Mouse (Mus musculus): ENCODE measurements around the gene Fbxo31.
A peak's percentile ranks its signal among the peaks of the same experiment; 100 is the strongest.

Gene Fbxo31

DNA sequence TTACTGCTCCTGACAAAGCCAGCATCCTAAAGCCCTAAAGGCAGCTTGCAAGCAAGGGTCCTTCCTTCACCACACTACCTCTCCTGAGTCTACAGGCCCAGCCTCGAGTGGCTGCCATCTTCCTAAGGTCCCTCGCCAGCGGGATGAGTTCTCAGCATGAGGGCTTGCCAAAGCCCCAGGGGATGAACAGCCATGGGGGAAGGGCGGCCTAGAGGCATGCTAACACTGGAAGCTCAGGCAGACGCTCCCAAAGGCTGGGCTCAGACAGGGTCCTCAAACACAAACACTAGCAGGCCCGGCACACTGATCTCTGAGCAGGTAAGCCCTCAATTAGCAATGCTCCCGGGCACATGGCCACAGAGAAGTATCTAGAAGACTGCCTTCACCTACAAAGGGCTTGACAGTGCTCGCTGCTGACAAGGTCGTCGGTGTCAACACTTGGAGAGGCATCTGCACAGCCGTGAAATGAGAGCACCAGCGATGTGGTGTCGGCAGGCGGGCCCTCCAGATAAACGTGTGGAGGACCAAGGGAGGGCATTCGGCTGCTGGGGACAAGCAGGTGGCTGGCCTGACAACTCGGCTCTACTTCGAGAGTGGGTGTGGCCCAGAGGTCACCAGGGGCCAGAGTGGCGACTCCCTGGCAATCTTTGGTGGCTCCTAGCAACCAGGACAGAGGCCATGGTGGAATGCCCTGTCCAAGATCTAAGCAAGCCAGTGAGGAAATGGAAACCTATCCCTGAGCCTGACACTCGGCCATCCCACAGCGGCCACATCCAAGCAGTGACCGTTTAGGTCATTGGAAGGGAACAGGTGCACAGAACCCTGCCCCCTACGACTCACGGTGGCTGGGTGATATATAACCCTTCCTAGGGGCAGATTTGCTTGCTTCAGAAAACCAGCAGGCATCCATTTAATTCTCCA lies 27.3 kb downstream of the Fbxo31 start:
- DNase-seq (ENCODE audit: low spot score) = no peak

DNA sequence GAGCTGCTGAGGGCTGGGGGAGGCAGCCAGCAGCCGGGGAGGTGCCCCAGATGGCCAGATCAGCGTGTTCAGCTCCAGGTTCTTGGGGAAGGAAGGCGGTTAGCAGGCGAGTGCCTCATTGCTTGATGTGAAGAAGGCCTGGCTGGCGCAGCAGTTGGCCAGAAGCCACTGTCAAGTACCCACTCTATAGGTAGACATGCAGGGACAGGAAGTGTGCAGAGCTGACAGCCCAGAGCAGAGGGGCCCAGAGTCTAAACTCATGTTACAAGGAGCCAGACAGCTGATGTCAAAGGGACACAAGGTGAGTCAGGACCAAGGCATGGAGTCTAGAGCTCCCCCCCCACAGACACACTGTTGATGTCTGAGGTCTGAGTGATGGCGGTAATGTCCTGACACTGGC lies 28.6 kb downstream of the Fbxo31 start:
- DNase-seq (ENCODE audit: low spot score) = no peak

DNA sequence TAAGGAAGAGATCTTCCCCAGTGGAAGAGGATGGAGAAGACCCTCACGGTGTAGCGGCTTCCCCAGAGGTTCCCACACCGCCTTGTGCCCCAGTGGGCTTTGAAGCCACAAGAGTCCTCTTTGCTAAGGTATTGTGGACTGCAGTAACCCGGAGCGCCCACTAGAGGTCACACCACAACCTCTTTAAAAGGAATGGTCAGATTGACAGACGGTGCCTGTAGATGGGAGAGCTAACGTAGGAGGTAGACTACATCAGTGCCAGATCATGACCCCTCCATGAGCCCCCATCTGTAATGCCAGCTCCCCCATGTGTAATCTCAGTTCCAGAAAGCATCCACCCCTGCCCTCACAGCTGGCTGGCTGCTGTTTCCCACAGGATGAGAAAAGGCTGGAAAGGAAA lies 31.5 kb downstream of the Fbxo31 start:
- DNase-seq (ENCODE audit: low spot score) = peak; percentile 93

DNA sequence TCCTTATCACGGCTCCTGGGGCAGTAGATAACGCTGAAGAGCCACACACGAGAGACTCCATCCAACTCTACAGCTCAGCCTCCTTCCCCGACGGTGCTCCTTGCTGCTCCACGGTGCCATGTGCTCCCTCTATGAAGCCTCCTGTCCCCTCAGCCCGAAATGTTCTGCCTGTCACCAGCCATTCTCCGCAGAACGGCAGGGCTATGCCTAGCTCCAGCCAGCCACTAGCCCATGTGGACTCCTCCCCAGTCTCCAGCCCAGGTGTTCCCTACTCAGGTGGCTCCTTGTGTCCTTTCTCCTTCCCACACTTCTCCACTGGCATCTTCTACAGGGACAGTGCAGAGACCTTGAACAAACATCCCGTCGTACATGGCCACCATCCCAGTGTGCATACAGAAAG lies 33.7 kb downstream of the Fbxo31 start:
- DNase-seq (ENCODE audit: low spot score) = no peak

DNA sequence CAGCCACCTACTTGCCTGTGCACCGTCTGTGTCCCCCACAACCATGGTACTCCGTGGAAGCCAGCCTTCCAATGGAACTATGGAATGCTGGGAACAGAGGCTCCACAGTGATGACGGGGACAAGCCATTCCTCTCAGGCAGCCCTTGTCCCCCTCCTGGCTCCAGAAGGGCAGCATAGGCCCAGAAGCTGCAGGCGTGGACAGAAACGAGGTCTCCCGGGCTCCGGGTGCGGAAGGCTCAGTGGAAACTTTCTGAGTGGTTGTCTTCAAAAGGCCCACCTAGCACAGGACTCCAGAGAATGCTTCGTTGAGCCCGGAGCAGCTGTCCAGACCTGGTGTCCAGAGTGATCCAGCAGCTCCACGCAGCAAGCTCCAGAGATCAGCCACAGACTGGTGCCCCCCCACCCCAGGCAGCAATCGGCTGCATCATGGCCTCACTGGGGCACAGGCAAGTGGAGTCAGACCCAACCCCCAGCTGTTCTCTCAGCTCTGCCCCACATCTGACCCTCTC lies 34.3 kb downstream of the Fbxo31 start, which contains the start of gene 1700018B08Rik:
Gene 1700018B08Rik, minus strand, starts transcription at position 45 of the 510 bp plus-strand sequence.
- no peak for DNase-seq (ENCODE audit: low spot score)

DNA sequence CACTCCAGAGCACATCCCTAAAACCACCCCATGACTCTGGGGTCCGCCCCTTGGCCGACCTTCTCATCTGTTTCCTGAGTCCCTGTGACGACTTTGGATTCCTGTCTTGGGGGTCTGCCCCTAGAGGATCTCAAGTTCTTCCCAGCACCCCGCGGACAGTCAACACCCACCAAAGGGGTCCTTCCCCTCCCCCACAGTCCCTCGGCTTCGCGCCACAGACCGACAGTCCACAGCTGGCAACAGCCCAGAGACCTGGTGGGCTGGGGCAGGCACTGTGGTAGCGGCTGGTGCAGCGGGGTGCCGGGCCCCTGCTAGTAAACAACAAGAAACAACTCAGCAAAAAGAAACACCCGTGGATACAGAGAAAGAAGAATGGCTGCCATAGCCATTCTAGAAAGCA lies 35.7 kb downstream of the Fbxo31 start:
- DNase-seq (ENCODE audit: low spot score) = no peak

DNA sequence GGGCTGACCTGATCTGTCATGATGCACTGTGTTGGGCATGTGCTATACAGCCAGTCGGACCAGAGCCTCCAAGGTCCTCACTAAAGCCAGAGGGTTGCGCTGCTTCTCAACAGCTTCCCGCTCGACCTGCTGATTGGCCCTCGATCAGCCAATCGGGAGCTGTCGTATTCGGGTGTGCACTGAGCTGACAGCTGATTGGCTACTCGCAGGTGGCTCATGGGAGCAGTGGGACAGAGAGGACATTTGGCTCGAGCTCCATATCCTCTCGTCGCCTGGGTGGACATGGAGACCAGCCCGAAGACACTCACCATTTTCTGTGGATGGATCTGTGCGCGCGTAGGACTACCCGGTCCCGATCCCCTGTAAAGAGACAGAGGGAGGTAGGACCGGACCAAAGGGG lies 36.7 kb downstream of the Fbxo31 start:
- DNase-seq (ENCODE audit: low spot score) = no peak

DNA sequence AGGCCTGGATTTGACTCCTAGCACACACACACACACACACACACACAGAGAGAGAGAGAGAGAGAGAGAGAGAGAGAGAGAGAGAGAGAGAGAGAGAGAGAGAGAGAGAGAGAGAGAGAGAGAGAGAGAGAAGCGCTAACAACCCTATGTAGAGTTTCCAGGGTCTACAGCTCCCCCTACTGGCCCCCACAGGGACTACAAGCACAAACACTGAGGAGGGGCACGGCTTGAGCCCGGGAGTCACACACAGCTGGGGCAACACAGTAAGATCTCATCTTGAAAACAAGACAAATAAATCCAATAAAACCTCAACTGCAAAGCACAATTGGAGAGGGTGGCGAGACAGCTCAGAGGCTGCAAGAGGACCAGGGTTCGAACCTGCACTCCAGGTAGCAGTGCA lies 46.2 kb downstream of the Fbxo31 start:
- peak; percentile 69 for DNase-seq (ENCODE audit: low spot score)

DNA sequence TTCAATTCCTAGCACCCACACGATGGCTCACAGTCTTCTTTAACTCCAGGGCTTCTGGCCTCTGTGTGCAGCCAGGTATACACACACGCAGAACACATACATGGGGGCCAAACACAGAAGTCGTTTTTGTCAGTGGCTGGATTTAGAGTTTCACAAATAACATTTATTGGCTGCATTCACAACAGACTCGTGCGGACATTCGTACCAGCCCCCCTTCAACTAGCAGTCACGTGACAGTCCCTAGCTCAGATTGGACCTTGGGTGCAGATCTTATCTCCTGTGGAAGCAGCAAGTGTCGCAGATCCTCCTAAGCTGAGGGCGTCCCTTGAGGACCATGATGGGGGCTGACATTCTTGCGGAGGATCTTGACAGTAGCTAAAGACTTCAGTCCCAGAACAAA lies 48.0 kb downstream of the Fbxo31 start:
- no peak for DNase-seq (ENCODE audit: low spot score)

DNA sequence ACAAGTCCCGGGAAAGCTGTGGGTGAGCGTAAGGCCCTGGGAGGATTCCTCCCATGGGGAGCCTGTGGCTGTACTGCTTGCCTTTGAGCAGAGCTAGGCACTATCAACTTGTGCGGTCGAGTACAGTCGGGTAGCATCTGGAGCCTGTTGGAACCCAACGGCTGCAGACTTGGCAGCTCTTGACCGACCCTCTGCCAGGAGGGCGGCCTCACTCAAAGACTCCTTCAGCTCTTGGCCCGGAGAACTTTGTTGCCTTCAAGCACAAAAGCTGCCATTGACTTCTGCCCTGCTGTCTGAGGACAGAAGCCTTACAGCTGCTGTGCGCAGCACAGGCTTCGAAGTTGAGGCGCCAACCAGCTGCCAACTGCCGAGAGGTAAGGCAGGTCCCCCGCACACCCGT lies 49.8 kb downstream of the Fbxo31 start:
- DNase-seq (ENCODE audit: low spot score) = no peak

DNA sequence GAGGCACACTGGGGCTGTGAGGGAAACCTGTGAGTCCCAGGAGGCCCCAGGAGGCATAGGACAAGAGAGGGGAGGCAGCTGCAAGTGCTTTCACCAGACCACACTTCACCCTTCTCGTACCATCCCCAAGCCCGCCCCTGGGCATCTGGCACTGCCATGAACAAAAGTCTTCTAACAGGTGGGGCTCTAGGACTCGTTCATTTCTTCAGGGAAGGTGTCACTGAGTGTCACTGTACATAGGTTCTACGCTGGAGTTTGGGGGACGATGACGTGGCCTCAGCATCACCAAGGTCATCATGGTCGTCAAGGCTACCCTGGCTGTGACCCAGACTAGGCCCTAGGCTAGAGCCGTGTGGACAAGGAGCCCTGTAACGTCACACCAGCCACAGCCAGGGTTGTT lies 50.9 kb downstream of the Fbxo31 start:
- DNase-seq (ENCODE audit: low spot score) = no peak

DNA sequence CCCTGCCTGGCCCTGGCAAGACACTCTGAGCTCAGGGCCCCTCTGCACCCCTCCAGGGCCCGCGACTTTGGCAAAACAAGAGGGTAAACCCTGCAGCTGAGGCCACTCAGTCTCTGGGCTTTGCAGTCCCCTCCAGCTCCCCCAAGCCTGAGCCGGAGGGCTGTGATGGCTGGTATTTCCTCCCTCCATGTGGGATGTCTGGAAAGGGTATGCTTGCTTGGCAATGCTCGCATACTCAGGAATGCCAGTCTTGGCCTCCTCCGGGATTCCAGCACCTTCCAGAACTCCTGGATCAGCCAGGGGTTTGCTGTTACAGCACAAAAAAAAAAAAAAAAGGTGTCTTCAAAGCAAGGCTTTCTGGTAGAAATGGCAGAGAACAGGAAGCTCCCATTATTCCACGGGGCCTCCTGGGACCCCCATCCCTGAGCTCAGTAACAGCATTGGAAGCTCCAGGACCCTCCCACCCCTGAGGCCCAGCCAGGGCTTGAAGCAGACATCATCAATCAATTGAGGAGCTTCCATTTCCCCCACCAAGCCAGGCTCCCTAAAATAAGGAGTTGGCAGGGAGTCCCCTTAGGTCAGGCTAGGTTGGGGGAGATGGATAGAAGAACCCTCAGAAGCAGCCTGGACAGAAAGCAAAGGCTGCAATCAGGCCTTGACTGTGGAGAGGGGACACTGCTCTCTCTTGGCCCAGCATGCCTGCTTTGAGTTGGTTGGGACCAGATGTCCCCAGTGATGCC lies 51.6 kb downstream of the Fbxo31 start:
- no peak for DNase-seq (ENCODE audit: low spot score)

DNA sequence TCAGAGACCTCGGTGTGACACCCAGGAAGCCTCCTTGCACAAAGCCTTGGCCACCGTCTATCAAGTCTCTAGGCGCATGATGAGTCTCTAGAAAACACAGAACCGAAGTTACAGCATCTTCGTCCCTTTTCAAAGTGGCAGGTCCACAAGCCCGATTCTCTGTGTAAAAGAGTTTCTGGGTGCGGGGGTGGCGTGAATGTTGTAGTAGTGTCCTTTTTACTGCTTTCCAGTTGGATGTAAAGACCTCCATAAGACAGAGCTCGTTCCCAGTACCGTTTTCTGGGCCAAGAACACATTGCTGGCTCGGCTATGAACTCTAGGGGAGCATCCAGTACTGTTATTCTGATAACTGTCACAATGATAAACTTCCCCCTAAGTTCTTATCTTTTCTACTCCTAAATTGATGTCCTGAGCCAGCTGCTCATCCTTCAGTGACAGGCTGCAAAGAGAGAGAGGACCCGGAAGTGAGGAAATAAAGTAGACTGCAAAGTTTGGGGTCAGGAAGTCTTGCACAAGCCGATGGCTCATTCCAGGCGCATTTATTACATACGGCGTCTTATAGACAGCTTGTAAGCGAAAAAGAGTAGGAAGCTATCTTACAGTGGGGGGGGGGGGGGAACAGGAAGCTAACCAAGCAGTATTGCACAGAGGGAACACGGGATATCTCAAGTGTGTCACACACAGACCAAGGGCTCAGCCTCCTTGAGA lies 53.3 kb downstream of the Fbxo31 start:
- no peak for DNase-seq (ENCODE audit: low spot score)

DNA sequence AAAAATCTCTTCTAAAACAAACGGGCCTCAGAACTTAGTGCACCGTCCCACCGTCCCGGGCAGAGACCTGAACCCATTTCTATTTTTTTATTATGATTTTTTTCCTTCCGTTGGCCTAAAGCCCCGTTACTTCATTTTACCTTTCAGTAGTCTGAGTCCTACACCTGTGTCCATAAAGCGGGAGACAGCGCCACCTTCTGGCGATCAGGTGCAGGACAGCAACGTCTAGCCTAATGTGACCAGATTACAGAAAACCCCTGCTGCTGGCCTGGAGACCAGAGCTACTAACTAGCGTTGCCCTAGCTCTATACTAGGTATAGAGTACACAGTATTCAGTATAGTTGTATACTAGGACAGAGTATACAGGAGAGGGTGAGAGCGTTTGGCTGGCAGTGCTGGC lies 65.2 kb downstream of the Fbxo31 start:
- peak; percentile 93 for DNase-seq (ENCODE audit: low spot score)

DNA sequence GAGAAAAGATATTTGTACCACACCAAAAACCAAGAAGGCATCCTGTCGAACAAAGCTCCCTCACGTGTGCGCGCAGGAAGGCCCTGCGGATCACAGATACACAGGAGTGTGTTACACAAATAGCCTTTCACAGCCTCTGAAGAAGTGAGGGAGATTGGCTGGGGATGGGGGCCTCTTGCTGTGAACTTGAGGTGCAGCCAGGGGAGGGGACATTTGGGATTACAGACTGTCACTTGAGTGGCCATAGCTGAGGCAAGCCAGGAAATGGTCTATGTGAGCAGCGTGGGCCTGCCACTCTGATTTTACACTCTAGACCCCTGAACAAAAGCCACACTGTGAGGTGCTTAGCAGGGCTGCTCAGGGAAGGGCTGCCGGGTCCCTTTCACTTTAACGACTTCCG lies 66.9 kb downstream of the Fbxo31 start:
- DNase-seq (ENCODE audit: low spot score) = no peak

Measured in retina, embryonic 14.5 days (tissue).